Mouse (Mus musculus) bone marrow, adult 2 months (tissue): ENCODE measurements around the gene Mob1a.
A peak's percentile ranks its signal among the peaks of the same experiment; 100 is the strongest.

Experiments used
- CTCF ChIP-seq: fragments of 200-500 bp; IDR thresholded peaks from 2 replicates; pipeline ENCODE4 v1.5.1; 2011; ENCODE audit warnings: low read length, control low read depth; ENCODE audit not compliant: control insufficient read depth, insufficient read depth
- POLR2A ChIP-seq: fragments of 200-500 bp; IDR thresholded peaks from 2 replicates; pipeline ENCODE4 v1.6.1; 2011; ENCODE audit warnings: low read depth, mild to moderate bottlenecking, control low read depth, low read length, borderline replicate concordance; ENCODE audit not compliant: control insufficient read depth

DNA sequence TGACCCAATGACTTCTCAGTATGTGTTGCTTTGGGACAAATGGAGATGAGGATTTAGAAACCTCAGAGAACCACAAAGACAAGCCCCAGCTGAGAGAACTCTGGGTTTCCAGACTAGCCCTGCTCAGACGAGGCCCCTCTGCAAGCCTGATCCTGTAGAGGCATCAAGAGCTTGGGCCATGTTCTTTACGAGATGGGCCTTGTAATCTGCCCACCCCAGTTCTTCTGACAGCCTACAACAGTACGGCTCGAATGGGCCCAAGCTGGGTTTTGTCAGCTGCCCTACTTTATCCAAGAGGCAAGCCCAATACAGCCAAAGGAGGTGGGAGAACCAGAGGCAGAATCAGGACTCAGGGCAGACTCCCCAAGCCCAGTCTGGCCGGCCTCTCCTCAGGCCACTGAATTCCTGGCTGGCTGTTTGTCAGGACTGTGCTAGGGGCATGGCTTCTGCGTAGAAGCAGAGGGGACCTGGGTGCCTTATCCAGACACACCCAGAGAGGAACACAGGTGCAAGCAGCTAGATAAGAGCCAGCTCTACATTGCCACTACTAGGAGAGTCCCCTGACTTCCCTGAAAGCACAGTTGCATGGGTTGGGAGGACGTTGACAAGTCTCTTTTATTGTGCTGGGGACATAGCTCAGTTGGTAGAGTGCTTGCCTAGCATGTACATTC, 25.8 kb downstream of the Mob1a start:
- TF ChIP-seq CTCF (no peak), POLR2A (peak; percentile 69; the same call in 1 of the 2 replicates)
